Mouse (Mus musculus) gastrocnemius, postnatal 10 days (tissue): ENCODE results near the gene Acot5. TPM values are rescaled to one million over a fixed set of nuclear protein-coding genes. Genes with fewer than 3 reads are reported as not detected.
"Not testable (repeated sequence)": the region's sequence is repeated elsewhere in the genome, so short reads cannot be mapped to it uniquely, and the experiment has no call there.

Source experiments
- DNase-seq: peaks from one replicate; pipeline ENCODE4 v3.0.0; 2021; ENCODE audit warnings: mixed read lengths
- long read RNA-seq, 2 experiments: library from polyadenylated mRNA; stranded (forward); transcript quantifications; one replicate each; pipeline ENCODE4 v2.0.0; 2021
- total RNA-seq, 2 experiments: library from RNA; stranded (reverse); gene quantifications; 2 replicates each; pipeline ENCODE4 v1.2.3; 2021

The Acot5 gene
- under 1 TPM; 0.23 TPM for total RNA-seq
- long read RNA-seq, experiment 1, result 0 reads
- long read RNA-seq, experiment 2, result 0 reads

- no peak for DNase-seq
These were observed at the start of gene Acot5 for GRCm38 (mm10) chr12:84068986-84069385. Gene Acot5 (plus strand): TSS chr12:84069325.

GRCm38 (mm10) chr12:84020528-84020927, 48.6 kb upstream of the Acot5 start:
- peak; percentile 41 for DNase-seq

DNA sequence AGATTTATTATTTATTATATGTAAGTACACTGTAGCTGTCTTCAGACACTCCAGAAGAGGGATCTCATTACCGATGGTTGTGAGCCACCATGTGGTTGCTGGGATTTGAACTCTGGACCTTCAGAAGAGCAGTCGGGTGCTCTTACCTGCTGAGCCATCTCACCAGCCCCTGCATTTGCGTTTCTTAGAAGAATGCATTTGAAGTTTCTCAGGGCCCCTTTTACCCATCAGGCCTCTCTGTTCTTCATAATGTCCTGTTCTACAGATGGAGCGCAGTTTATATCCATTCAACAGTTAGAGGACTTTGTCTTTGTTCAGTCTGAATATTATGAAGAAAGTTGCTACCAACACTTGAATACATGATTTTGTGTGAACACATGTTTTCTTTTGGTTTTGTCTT, 46.9 kb upstream of the Acot5 start:
- not testable (repeated sequence) for DNase-seq

- DNase-seq, result no peak
These were observed 45.9 kb upstream of the Acot5 start for GRCm38 (mm10) chr12:84023052-84023745.

DNA sequence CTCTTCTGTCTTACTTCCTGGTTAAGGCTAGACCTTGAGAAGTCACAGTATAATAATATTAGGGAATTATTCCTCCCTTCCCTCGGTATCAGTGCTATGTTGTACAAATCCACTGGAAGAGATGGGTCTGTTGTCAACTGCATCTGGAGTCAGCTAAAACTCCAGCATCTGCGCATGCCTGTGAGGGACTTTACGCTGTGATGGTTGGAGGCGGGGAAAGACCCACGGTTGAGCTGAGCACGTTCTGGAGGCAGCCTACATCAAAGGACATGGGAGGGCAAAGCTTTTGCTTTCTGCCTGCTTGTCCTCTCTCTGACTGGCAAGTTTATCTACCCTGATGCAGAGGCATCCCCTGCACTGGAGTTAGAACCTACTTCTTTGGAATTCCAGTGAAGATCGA, 43.2 kb upstream of the Acot5 start:
- DNase-seq, result no peak

- not testable (repeated sequence) for DNase-seq
These were observed 40.8 kb upstream of the Acot5 start for GRCm38 (mm10) chr12:84028328-84028727.

GRCm38 (mm10) chr12:84029043-84029442, 40.1 kb upstream of the Acot5 start:
- DNase-seq, result not testable (repeated sequence)

DNA sequence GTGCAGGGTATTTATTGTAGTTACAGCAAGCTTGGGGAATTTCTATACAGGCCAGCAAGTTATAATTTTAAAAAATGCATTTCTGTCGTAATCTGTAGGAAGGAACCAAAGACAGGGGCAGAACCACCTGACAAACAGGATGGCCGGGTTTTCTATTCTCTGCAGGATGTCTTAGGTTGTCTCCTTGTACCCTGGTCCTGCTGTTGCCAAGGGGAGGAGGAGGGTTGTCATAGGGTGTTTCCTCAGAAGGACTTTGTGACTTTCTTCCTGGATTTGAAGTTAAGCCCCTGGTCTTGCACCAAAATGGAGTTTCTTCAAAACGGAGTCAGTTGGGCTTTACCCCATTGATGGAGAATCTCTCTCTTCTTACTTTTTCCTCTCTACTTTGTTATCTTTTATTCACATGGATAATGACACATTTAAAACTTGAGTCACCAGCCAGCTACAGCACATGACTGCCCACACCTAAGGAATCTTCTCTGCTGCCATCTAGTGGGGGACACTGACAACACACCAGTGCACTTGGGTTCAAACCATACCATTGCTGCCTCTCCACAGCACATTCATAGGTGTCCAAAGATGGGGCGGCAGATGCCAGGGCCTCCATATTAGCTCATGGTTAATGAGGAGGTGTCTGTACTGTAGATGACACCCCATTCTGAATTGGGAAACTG, 38.3 kb upstream of the Acot5 start:
- peak; percentile 66 for DNase-seq

DNA sequence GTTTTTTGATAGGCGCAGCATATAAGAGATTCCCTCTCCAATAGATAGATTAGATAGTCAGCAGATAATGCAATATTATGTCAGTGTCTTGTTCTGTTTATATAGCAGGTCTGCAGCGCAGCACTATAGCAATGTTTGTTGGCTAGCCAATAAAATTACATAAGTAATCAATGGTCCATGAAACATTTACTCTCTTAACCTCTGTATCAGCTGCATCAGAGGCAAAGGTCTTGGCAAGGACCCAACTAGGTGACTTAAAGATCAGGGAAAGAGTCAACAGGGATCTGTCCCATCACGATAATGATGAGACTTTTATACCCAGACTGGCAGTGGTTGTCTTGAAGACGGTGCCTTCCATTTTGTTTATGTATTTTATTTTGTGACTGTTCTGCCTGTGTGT, 36.3 kb upstream of the Acot5 start:
- no peak for DNase-seq

GRCm38 (mm10) chr12:84033302-84033701, 35.8 kb upstream of the Acot5 start:
- DNase-seq, result not testable (repeated sequence)

GRCm38 (mm10) chr12:84034108-84034507, 35.0 kb upstream of the Acot5 start:
- no peak for DNase-seq

DNA sequence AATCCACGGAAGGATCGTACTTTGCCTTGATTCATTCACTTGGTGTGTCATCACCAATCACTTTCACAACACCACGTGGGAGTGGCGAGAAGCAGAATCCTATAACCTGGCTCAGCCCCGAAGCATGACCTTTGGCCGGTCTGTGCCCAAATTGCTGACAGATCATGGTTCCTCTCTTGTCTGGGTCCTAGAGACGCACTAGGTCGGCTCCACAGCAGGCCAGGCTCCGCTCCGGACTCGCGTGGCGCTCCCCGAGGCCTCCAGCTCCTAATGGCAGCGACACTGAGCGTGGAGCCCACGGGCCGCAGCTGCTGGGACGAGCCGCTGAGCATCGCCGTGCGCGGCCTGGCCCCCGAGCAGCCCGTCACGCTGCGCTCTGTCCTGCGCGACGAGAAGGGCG, 30.9 kb upstream of the Acot5 start, which contains the start of gene Acot4:
TSS of gene Acot4 (plus strand) at position 139 of the 400 bp plus-strand sequence.
- not testable (repeated sequence) for DNase-seq

DNA sequence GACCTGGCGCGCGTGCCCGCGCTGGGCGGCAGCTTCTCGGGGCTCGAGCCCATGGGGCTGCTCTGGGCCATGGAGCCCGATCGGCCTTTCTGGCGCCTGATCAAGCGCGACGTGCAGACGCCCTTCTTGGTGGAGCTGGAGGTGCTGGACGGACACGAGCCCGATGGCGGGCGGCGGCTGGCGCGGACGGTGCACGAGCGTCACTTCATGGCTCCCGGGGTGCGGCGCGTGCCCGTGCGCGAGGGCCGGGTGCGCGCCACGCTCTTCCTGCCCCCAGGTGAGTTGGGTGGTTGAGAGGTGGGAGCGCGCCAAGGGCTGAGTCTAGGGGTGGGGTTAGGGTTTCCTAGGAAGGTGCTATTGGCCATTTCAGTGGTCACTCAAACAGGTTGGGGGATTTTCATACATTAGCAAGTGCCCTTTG, 30.4 kb upstream of the Acot5 start, which contains the start of gene Gm49366:
TSS of gene Gm49366 (plus strand) at position 245 of the 421 bp plus-strand sequence.
- peak; percentile 12 for DNase-seq

DNA sequence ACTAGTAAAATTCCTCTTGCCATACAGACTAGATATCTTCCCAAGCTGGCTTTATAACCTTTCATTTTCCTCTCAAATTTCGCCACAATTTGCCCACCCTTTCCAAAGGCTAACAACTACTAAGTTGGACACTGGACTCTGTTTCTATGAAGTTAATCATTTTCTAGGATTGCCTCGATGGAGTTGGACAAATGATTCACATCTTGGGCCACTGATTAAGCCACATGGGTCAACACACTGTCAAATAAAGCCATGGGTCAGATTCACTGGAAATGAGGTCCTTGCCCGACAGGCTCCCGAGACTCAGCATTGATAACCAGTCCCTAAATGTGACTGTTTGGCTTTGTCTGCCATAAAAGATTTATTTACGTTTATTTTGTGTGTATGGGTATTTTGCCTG, 26.9 kb upstream of the Acot5 start:
- DNase-seq, result no peak

GRCm38 (mm10) chr12:84044045-84044444, 25.1 kb upstream of the Acot5 start:
- DNase-seq, result no peak

- DNase-seq, result no peak
These were observed 22.2 kb upstream of the Acot5 start for GRCm38 (mm10) chr12:84046906-84047305.

DNA sequence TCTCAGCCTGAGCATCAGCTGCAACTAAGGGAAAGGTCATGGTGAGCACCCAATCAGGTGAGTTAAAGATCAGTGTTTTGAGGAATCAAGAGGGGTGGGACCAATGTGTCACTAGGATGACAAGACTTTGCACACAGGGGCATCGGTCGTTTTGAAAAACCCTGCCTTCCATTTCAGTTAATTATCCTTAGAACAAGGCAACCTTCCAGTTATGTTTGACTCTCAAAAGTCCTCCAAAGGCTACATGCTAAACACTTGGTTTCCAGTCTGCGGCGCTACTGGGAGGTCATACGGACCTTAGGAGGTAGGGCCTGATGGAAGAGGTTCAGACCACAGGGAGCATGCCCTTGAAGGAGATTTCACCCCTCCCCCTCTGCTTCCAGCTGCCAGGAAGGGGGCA, 18.4 kb upstream of the Acot5 start:
- DNase-seq, result not testable (repeated sequence)

GRCm38 (mm10) chr12:84051937-84052474, 17.1 kb upstream of the Acot5 start, which contains the start of gene Acot3:
Gene Acot3 (plus strand): TSS chr12:84052144.
- DNase-seq, result no peak

GRCm38 (mm10) chr12:84052609-84053008, 16.5 kb upstream of the Acot5 start:
- no peak for DNase-seq

- no peak for DNase-seq
These were observed 16.0 kb upstream of the Acot5 start for GRCm38 (mm10) chr12:84053173-84053572.

- DNase-seq, result no peak
These were observed 15.3 kb upstream of the Acot5 start for GRCm38 (mm10) chr12:84053679-84054391.

- no peak for DNase-seq
These were observed 8.2 kb upstream of the Acot5 start for GRCm38 (mm10) chr12:84060946-84061345.
